Mouse (Mus musculus): ENCODE measurements around the gene Samd3. TPM values are rescaled to one million over a fixed set of nuclear protein-coding genes. Genes with fewer than 3 reads are reported as not detected.

Gene Samd3
- polyA plus RNA-seq, 1 experiment from 2014 or later = 0.51 TPM

DNA sequence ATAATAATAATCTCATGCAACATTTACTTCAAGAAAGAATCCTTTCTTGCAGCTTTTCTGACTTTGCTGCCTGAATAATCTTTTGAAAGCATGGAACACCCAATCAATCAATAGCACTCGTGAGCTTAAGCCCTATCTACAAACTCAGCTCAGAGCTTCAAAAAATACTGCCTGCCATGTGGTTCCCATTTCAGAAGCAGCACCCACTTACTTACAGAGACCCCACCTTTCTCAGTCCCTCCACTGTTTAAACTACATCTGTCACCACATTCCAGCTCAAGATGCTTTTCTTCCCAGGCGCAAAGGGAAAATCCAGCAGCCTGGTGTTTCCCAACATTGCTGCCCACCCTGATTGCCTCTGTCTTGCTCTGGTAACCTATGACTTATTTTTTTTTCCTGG is 2.8 kb upstream of the Samd3 start:
- WGBS = 13% methylated on average over 2 of the region's 2 CpGs
- Histone ChIP-seq H3K9ac (no peak overlapping the region), H3K4me3 (ENCODE audit: low read depth, low read length) (no peak overlapping the region), H3K4me2 (no peak overlapping the region), H3K9me3 (ENCODE audit: low read depth, low read length) (no peaks in the 10 kb centered on the region), H3K27me3 (ENCODE audit: insufficient read depth, low read length) (no peaks in the 10 kb centered on the region), H3K27ac (ENCODE audit: low read depth) (peak overlapping the region; percentile 39; the same call in 1 of the 2 replicates), H3K36me3 (ENCODE audit: insufficient read depth) (no peaks in the 10 kb centered on the region), H3K4me1 (ENCODE audit: insufficient read depth) (no peaks in the 10 kb centered on the region)
- TF ChIP-seq CTCF (IDR thresholded peaks at IDR 0.05; ENCODE audit: low read depth) = no peak
- ATAC-seq (ENCODE audit: insufficient read depth) = peak; percentile 99
- DNase-seq = peak; percentile 82

DNA sequence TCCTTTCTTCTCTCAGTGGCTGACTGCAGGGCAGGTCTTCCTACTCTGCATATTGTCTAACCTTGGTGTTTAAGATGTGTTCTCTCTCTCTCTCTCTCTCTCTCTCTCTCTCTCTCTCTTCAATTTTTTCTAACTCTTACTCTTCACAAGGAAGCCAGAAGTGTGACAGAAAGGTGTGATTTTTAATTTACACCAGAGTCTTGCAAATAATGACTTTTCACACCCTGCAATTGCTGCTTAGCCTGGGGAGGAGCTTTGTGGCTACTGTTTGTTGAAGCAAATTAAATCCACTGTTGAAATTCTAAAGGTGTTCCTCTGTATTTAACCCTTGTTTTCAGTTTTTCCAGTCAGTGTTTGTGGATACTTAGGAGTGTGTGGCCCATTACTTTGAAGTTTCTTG is 1.3 kb upstream of the Samd3 start:
- ATAC-seq (ENCODE audit: insufficient read depth) = no peak
- H3K9ac ChIP-seq = no peak overlapping the region
- H3K36me3 ChIP-seq (ENCODE audit: insufficient read depth) = no peaks in the 10 kb centered on the region

DNA sequence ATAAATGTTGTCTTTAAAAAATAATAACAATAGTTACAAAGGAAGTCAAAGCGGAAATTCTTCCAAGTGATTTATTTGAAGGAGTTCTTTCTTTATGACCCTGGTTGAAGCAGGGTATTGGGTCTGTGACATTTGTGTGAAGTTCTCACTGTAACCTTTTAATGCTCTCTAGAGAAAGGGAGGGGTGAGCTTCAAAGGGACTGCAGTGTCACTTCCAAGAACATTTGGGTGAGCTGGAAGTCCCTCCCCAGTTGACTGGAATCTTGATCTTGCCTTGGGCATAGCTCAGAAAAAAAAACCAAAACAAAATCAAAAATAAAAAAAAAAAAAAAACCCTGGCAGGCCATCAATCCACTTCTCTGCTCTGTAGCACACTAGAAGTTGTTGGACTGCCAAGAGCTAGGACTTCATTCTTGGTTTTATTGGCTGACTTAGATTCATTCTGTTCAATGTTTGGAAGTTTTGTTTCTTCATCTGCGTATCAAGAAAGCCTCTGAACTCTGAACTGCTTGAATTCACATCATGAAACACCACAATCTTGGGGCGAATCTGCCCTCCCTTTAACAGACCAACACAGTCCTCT is 2.7 kb downstream of the Samd3 start:
- Histone ChIP-seq H3K36me3 (ENCODE audit: insufficient read depth) (no peaks in the 10 kb centered on the region), H3K9ac (no peak overlapping the region), H3K4me3 (ENCODE audit: low read depth, low read length) (no peak overlapping the region), H3K27ac (ENCODE audit: low read depth) (peak overlapping the region; percentile 46; the same call in 1 of the 2 replicates), H3K4me2 (no peak overlapping the region), H3K27me3 (ENCODE audit: insufficient read depth, low read length) (no peaks in the 10 kb centered on the region), H3K4me1 (ENCODE audit: insufficient read depth) (no peaks in the 10 kb centered on the region), H3K9me3 (ENCODE audit: low read depth, low read length) (no peaks in the 10 kb centered on the region)
- WGBS = 58% methylated on average over 3 of the region's 3 CpGs
- ATAC-seq (ENCODE audit: insufficient read depth) = peak; percentile 68
- TF ChIP-seq CTCF (IDR thresholded peaks at IDR 0.05; ENCODE audit: low read depth) = no peak
- peak; percentile 53 for DNase-seq

More for the DNA sequence above, 1.3 kb upstream of the Samd3 start:
- Histone ChIP-seq H3K27ac (ENCODE audit: low read depth) (no peak overlapping the region), H3K27me3 (ENCODE audit: insufficient read depth, low read length) (no peaks in the 10 kb centered on the region), H3K9me3 (ENCODE audit: low read depth, low read length) (no peaks in the 10 kb centered on the region), H3K4me2 (no peak overlapping the region), H3K4me3 (ENCODE audit: low read depth, low read length) (no peak overlapping the region), H3K4me1 (ENCODE audit: insufficient read depth) (no peaks in the 10 kb centered on the region)
- no peak for DNase-seq
- no peak for TF ChIP-seq CTCF (IDR thresholded peaks at IDR 0.05; ENCODE audit: low read depth)

DNA sequence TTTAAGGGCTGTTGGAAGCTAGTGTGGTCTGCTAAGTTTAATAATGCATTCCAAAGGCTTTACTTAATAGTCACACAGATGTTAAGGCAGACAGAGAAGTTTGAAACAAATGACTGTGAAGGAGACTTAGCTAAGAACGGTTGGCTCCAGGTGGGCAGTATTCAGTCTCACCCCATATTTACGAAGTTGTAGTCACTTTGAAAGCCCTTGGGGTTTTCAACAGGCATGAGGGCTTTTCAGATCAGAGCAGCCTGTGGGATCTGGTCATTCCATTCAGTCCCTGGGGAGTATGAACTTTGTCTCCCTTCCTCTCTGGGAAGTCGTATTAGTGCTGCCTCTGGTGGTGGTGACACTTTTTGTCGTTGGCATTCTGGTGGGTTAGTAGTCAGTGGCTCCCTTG is 9.1 kb downstream of the Samd3 start:
- H3K4me1 ChIP-seq (ENCODE audit: insufficient read depth) = no peaks in the 10 kb centered on the region; the same call in 1 of the 2 replicates
- ATAC-seq (ENCODE audit: insufficient read depth) = peak; percentile 45; the same call in 1 of the 2 replicates
- H3K36me3 ChIP-seq (ENCODE audit: insufficient read depth) = no peaks in the 10 kb centered on the region
- peak overlapping the region; percentile 71 for H3K27ac ChIP-seq (ENCODE audit: low read depth)
- DNase-seq = peak; percentile 41
- 23% methylated on average over 4 of the region's 4 CpGs for WGBS
- no peaks in the 10 kb centered on the region for H3K9me3 ChIP-seq (ENCODE audit: low read depth, low read length)
- H3K4me2 ChIP-seq = no peak overlapping the region
- no peak overlapping the region for H3K9ac ChIP-seq
- H3K27me3 ChIP-seq (ENCODE audit: insufficient read depth, low read length) = no peaks in the 10 kb centered on the region
- TF ChIP-seq CTCF (IDR thresholded peaks at IDR 0.05; ENCODE audit: low read depth) = peak; percentile 33; the same call in 1 of the 2 replicates
- no peak overlapping the region for H3K4me3 ChIP-seq (ENCODE audit: low read depth, low read length)

DNA sequence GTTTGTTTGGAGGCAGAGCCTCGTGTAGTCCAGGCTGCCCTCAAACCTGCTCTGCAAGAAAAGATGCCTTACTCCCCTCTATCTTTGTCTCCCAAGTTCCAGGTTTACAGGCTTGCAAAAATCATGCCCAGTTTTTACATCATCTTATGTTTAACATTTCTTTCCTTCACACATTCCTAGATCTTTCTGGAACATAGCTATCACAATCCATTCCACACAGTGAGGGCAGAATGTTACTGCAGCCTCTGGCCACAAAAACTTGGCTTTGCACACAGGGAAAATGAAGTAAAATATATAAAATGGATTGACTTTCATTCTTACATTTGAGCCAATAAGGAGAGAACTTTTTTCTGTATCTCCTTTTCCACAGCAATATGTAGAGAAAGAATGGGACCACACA is 9.6 kb downstream of the Samd3 start:
- no peaks in the 10 kb centered on the region for H3K9me3 ChIP-seq (ENCODE audit: low read depth, low read length)
- DNase-seq (peak; percentile 50), ATAC-seq (ENCODE audit: insufficient read depth) (peak; percentile 66)
- no peaks in the 10 kb centered on the region for H3K27me3 ChIP-seq (ENCODE audit: insufficient read depth, low read length)
- no peak overlapping the region for H3K9ac ChIP-seq
- no peak overlapping the region for H3K4me2 ChIP-seq
- no peaks in the 10 kb centered on the region for H3K36me3 ChIP-seq (ENCODE audit: insufficient read depth)
- peak overlapping the region; percentile 71 for H3K27ac ChIP-seq (ENCODE audit: low read depth)
- no peak for TF ChIP-seq CTCF (IDR thresholded peaks at IDR 0.05; ENCODE audit: low read depth)
- H3K4me1 ChIP-seq (ENCODE audit: insufficient read depth) = no peaks in the 10 kb centered on the region; the same call in 1 of the 2 replicates
- 22% methylated on average over 1 of the region's 1 CpGs for WGBS
- no peak overlapping the region for H3K4me3 ChIP-seq (ENCODE audit: low read depth, low read length)

DNA sequence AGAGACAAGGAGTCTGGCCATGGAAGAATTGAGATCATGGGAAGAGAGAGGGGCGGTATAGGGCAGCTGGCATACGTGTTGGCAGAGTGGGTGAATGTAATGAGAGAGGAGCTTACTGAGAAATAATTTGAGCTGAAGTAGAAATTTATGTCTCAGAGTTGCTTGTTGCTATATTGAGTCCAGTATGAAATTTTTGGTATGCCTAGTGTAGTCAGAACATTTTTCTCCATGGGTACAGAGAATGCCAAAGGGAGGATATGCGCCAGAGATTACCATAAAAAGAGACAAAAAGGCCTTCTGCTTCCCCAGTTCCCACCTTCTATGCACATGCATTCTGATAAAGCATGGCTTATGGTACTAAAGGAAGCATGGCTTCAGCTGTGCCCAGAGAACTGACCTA is 13.7 kb downstream of the Samd3 start:
- Histone ChIP-seq H3K4me1 (ENCODE audit: insufficient read depth) (no peaks in the 10 kb centered on the region; the same call in 1 of the 2 replicates), H3K36me3 (ENCODE audit: insufficient read depth) (no peaks in the 10 kb centered on the region), H3K4me3 (ENCODE audit: low read depth, low read length) (no peak overlapping the region), H3K4me2 (no peak overlapping the region), H3K9me3 (ENCODE audit: low read depth, low read length) (no peaks in the 10 kb centered on the region), H3K27me3 (ENCODE audit: insufficient read depth, low read length) (no peaks in the 10 kb centered on the region), H3K9ac (no peak overlapping the region), H3K27ac (ENCODE audit: low read depth) (no peak overlapping the region)
- no peak for ATAC-seq (ENCODE audit: insufficient read depth)
- DNase-seq = no peak
- WGBS = 80% methylated on average over 3 of the region's 3 CpGs
- no peak for TF ChIP-seq CTCF (IDR thresholded peaks at IDR 0.05; ENCODE audit: low read depth)

DNA sequence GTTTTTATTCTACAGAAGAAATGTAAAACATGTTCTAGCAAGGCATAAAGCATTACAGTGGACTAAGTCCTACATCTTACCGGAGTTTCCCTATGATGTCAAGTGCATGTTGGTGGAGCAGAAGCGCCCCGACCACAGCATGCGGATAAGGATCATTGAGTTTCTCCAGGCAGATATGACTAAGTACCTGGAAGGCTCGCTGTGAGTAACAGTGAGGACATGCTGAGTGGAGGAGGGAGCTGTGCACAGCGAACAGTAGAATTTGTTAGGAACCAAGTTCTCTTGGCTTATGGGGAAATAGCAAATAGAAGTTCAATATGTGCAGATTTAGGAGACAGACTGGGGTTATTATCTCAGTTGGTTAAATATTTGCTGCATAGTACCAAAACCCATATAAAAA is 15.0 kb downstream of the Samd3 start:
- no peaks in the 10 kb centered on the region for H3K4me1 ChIP-seq (ENCODE audit: insufficient read depth)
- TF ChIP-seq CTCF (IDR thresholded peaks at IDR 0.05; ENCODE audit: low read depth) = no peak
- ATAC-seq (ENCODE audit: insufficient read depth) = no peak
- H3K9me3 ChIP-seq (ENCODE audit: low read depth, low read length) = no peaks in the 10 kb centered on the region
- 82% methylated on average over 6 of the region's 6 CpGs for WGBS
- no peak for DNase-seq
- no peak overlapping the region for H3K9ac ChIP-seq
- no peak overlapping the region for H3K4me2 ChIP-seq
- H3K36me3 ChIP-seq (ENCODE audit: insufficient read depth) = no peaks in the 10 kb centered on the region
- no peak overlapping the region for H3K4me3 ChIP-seq (ENCODE audit: low read depth, low read length)
- no peak overlapping the region for H3K27ac ChIP-seq (ENCODE audit: low read depth)
- no peaks in the 10 kb centered on the region for H3K27me3 ChIP-seq (ENCODE audit: insufficient read depth, low read length)

All from lung, embryonic 14.5 days (tissue).